Mouse (Mus musculus) adrenal gland, adult 2 months (tissue): ENCODE data around the gene Zfhx2. TPM values are rescaled to one million over a fixed set of nuclear protein-coding genes. Genes with fewer than 3 reads are reported as not detected.
A peak's percentile ranks its signal among the peaks of the same experiment; 100 is the strongest.

ENCODE experiments used
- DNase-seq: peaks from one replicate; pipeline ENCODE4 v3.0.0; 2021
- long read RNA-seq: library from polyadenylated mRNA; stranded (forward); transcript quantifications from one replicate; pipeline ENCODE4 v2.0.0, GENCODE M21; 2021
- polyA plus RNA-seq: library from polyadenylated mRNA; depleted of rRNA; stranded (reverse); fragments of >200 nt; gene quantifications from 2 replicates; pipeline ENCODE4 v1.2.3, GENCODE M21; 2012; rRNA removed
- total RNA-seq, 2 experiments: library from RNA; stranded (reverse); gene quantifications; 2 replicates each; pipeline ENCODE4 v1.2.3; 2021

Gene Zfhx2
- total RNA-seq, result 1 to 10 TPM; 6.3 to 7.3 TPM
- polyA plus RNA-seq, result 3.0 and 4.2 TPM in 2 replicates
- long read RNA-seq, partial matches to known transcripts, result 0 of 1 reads
- long read RNA-seq, other reads (novel, unspliced or antisense), result 1 of 1 reads

GRCm38 (mm10) chr14:55092011-55092577, at the start of gene Zfhx2:
Gene Zfhx2, minus strand, starts transcription at chr14:55092324.
- peak; percentile 97 for DNase-seq

GRCm38 (mm10) chr14:55139313-55139712, 47.2 kb upstream of the Zfhx2 start:
- no peak for DNase-seq

- DNase-seq, result no peak
These were observed 43.6 kb upstream of the Zfhx2 start for GRCm38 (mm10) chr14:55135676-55136075.

DNA sequence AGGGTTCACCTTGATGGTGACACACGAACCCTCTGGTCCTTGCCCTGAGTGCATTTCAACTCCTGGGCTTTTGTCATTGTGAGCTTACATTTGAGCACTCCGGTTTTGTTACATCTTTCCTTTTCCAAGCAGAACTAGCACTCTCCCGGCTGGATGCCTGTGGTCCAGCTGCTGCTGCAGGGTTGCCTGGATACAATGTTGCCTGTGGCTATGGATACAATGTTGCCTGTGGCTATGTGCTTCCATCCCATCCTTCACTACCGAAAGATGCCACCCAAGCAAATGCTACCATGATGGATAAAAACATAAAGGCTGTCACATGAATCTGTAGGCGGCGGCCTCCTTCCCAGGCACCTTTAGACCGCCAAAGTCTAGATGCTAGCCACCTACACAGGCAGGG, 34.4 kb upstream of the Zfhx2 start:
- no peak for DNase-seq

DNA sequence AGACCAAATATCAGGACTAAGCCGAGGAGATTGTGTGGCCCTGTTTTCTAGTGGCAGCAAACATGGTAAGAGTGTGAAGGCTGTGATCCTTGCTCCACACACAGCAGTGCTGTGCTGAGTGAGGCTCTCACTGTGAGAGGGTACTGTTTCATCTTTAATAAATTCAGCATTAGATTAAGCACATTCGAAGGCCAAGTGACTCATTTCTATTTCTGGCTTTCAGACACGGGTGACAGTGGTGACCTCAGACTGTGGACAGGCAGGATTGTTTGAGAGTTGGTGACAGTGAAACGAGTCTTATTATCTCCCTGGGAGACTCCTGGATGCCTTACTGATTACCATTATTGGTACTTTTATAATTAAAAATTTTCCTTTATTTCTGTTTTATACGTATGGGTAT, 33.6 kb upstream of the Zfhx2 start:
- peak; percentile 63 for DNase-seq

- no peak for DNase-seq
These were observed 30.2 kb upstream of the Zfhx2 start for GRCm38 (mm10) chr14:55122359-55122758.

DNA sequence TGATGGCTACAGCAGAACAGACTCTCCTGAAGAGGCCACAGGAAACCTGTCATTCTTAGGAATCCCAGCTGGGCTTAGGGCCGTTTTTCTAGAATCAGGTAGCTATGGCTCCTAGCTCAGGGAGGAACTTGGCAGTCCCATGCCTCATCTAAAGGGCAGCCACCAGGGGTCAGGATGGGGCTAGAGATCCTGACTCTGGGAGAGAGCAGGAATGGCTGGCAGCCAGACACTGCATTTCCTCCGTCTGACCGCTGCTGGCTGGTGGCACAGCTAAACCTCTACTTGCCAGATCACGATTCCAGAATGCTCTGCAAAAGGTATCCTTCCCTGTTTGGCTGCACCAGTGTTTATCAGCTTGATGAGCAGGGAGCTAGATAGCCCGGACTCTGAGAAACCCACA, 29.8 kb upstream of the Zfhx2 start:
- peak; percentile 86 for DNase-seq

DNA sequence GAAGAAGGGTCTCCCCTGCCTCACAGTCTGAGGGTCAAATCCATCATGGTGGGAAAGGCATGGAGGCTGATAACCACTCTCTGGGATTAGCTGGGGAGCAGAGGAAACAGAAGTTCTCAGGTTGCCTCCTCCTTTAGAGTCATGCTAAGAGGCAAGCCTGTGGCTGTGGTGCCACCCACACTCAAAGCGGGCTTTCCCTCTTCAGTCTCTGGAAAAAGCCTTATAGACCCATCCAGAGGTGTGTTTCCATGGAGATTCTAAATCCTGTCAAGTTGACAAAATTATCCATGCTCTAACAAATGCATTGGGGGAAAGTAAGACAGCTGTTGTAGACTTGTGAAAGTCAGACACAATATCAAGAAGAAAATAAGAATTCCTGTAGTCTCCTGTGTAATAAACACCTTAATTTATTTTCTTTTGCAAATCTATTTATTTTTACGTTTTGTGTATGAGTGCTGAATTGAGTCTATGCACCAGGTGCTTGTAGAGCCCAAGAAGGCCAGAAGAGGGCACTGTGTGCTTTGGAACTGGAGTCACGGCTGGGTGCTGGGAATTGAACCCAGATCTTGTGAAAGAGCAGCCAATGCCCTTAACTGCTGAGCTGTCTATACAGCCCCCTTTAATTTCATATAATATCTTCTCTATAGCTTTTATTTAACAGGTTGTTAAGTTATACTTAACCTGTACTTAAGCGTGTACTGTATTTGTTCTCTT, 27.5 kb upstream of the Zfhx2 start:
- DNase-seq, result no peak

GRCm38 (mm10) chr14:55118852-55119251, 26.7 kb upstream of the Zfhx2 start:
- peak; percentile 69 for DNase-seq

GRCm38 (mm10) chr14:55116425-55117200, 24.5 kb upstream of the Zfhx2 start, which contains the start of gene Jph4:
Gene Jph4, minus strand, starts transcription at chr14:55116935.
- no peak for DNase-seq

DNA sequence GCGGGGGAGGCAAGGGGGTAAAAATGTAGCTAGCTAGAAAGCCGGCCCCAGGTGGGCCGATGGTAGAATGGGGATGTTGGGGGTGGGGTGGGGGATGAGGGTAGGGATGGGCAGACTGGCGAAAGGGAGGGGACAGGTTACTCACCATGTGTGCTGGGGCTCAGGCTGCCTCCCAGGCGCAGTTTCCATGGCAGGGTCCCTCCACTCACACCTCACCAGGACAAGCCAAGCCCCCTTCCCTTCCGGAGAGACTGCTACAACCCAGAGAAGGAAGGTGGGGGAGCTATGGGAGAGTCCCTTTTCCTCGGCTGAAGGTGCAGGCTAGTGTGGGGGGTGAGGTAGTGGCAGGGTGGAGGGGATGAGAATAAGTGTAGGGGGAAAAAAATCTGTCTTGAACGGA, 23.7 kb upstream of the Zfhx2 start:
- DNase-seq, result no peak

DNA sequence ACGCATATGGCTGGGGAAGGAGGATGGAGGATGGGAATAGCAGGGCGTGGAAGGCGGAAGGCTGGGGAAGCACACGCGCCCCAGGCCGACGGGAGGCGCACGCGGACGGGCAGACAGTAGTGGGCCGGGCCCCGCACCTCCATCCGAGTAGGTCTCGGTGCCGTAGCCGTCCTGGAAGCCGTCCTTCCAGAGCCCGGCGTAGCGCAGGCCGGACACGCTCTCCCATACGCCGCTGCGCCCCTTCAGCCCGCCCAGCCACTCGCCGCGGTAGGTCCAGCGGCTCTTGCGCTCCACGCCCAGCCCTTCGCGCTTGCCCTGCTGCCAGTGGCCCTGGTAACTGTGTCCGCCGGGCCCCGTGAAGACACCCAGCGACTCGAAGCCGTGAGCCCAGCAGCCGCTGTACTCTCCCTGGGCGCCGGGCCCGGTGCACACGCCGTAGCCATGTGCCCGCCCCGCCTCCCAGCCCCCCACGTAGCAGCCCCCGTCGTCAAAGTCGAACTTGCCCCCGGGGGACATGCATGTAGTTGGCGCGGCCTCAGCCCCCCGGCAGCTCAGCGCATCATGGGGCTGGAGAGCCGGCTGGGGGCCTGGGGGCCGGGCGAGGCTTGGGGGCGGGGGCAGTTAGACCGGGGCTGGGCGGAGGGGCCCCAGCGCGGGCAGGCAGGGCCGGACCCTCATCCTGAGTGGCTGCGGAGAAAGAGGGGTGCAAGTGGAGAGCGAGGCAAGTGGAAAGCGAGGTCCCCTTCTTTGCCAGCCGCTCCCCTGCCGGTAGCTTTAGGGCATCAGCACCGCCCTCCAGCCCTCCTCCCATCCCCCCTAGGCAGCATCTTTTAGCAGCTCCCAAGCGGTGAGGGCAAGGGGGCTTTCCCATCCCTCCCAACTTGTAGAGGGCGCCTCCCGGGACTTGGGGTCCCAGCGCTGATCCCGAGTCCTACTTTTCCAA, 22.9 kb upstream of the Zfhx2 start:
- peak; percentile 75 for DNase-seq

DNA sequence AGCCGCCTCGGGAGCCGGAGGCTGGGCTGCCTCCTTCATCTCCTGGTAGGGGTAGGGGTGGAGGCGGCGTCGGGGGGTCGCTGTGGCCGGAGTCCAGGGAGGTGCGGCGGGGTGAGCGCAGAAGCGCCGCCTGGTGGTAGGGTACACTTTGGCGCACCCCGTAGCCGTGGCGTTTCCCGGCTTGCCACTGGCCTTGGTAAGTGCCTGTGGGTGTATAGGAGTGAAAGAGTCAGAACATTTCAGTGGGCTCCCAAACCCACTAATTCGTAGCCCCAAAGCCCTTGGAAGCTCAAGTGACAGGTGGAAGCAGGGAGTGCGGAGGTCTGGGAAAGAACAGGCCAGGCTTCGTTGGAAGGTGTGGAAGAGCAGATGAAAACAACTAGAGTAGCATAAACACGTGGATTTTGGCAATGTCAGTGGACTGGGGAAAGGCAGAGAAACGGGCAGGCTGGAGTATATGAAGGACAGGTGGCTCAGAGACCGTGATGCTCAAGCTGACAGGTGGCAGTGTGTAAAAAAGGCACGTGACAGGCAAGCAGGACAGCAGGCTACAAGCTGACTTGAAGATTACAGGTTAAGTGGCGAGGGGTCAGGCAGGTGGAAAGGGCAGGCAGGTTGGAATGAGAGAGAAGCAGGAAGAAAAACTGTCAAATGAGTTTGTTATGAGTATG, 22.0 kb upstream of the Zfhx2 start:
- no peak for DNase-seq

DNA sequence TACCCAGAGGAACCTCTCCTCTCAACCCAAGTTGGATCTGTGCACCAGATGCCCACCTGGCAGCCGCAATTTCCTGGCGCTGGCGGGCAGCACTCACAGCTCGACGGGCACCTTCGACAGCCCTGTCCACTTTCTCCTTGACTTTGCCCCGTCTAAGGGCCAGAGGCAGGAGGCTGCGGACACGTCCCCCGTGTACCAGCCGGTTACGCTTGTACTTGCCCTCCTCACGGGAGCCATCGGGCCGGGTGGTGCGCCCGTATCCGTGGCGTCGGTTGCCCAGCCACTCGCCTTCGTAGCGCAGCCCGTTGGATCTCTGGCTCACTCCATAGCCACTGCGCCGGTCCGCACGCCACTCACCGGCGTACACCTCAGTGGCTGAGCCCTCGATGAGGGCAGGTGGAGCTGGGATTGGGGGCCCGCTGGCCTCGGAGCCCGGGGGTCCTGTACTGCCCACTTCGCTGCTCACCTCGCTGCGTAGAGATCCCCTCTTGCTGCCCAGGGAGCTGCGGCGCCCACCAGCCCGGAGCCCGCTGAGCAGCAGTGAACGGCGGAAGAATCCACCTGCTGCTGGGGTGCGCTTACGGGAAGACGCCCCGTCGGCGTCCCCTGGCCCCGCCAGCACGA, 21.3 kb upstream of the Zfhx2 start:
- no peak for DNase-seq

DNA sequence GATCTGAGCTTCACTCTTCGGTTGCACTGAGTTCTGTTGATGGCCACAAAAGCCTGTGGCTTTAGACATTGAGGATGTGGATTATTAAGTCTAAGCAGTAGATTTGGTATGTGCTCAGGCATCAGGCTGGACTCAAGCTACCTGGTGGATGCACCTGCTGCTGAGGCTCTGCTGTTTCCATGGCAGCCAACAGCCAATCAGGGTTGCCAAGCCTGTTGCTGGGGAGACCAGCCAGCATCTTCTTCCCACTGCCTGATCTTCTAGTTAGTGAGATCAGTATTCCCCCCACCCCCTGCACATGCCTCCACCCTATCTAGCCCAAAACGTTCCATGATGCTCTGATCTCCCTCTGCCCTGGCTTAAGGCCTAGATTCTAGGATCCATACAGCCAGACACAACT, 19.6 kb upstream of the Zfhx2 start:
- DNase-seq, result no peak

- DNase-seq, result no peak
These were observed 18.0 kb upstream of the Zfhx2 start for GRCm38 (mm10) chr14:55110076-55110475.

DNA sequence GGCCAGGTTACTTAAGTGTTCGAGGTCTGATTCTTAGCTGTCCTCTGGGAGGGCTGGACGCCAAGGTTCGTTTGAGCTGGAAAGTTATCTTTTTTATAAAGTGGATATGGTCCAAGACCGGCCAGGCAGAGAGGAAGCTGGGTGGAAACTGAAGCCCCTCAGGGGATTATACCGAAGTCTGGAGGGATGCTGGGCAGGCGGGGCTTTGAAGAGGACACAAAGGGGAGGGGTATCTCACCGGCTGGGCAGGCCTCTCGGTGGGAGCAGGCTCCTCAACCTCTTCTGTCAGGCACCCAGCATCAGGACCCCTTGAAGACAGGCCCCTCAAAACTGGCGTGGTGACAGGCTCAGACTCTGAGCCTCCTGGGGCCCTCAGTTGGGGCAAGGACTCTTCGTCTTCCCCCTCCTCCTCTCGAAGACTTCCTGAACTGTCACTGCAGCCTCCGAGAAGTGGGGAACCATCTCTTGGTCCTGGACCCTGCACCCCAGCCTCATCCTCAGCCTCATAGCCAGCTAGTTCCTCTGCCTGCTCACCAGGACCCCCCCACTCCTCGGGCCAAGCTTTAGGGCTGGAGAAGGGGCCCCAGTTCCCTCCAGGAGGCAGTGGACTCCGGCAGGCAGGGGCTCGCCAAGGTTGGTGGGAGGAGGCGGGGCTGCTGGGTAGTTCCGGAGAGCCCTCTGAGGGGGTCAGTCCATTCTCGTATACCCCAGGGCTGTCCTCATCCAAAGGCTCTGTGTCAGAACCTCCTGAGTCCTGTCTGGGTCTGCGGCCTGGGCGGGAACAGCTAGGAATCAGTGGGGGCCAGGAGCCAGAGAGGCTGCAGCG, 17.1 kb upstream of the Zfhx2 start:
- DNase-seq, result no peak

- no peak for DNase-seq
These were observed 16.2 kb upstream of the Zfhx2 start for GRCm38 (mm10) chr14:55108202-55108870.

- no peak for DNase-seq
These were observed 14.9 kb upstream of the Zfhx2 start for GRCm38 (mm10) chr14:55106990-55107389.
